Mouse (Mus musculus): ENCODE measurements around the gene Lrrc61. TPM values are rescaled to one million over a fixed set of nuclear protein-coding genes. Genes with fewer than 3 reads are reported as not detected.
A peak's percentile ranks its signal among the peaks of the same experiment; 100 is the strongest.

Gene Lrrc61
- polyA plus RNA-seq, 2 experiments: 6.7 to 17.6 TPM

DNA sequence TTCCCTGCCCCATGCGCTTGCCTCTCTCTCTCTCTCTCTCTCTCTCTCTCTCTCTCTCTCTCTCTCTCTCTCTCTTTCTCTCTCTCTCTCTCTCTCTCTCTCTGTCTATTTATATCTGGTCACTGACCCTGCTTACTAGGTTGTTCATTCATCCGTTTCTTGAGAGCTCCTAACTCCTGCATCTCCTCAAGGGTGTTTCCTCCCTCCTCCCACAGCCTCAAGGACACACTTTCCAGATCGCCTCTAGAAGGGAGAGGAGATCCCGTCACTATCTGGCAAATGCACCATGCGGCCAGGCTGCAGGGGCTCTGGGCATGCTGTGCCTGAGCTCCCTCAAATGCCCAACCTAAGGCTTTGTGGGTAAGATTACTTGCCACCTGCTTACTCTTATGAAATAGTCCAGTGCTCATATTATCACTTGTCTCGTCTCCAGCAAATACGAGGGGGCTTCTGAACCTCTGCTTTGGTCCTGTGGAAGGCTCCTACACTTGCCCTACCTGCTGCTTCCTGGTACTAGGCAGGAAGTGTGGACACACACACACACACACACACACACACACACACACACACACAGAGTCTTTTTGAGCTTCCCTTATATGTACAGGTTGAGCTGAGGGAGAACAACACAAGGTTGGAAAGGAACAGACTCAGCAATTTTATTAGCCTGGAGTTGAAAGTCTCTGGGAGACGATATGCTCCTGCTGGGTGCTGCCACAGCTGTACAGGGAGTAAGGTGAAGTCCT, 14.6 kb downstream of the Lrrc61 start:
- no peak overlapping the region for H3K27ac ChIP-seq (replicated peaks; ENCODE audit: low read depth, low read length)
- peaks cover 10% of the 10 kb centered on the region; the same call in 1 of the 2 replicates for H3K36me3 ChIP-seq (ENCODE audit: control insufficient read depth, insufficient read depth, low read length)
- H3K4me2 ChIP-seq (replicated peaks; ENCODE audit: low read depth, low read length, severe bottlenecking): no peak overlapping the region
- DNase-seq (ENCODE audit: low spot score) (no peak), ATAC-seq (ENCODE audit: low FRiP score, low read depth) (no peak)
- H3K4me1 ChIP-seq (ENCODE audit: control insufficient read depth, insufficient read depth, low read length): peaks cover 22% of the 10 kb centered on the region
- no peaks in the 10 kb centered on the region for H3K27me3 ChIP-seq (ENCODE audit: control insufficient read depth, insufficient read depth, low read length)
- WGBS: 82% methylated on average over 7 of the region's 8 CpGs
- no peak overlapping the region for H3K9ac ChIP-seq (ENCODE audit: low read depth, low read length, severe bottlenecking)
- no peak for TF ChIP-seq POLR2A (IDR thresholded peaks at IDR 0.05; ENCODE audit: borderline replicate concordance, extremely low read depth, insufficient read depth, insufficient read length)
- H3K9me3 ChIP-seq (ENCODE audit: control insufficient read depth, low read length): no peaks in the 10 kb centered on the region
- H3K4me3 ChIP-seq (replicated peaks; ENCODE audit: low read length): no peak overlapping the region

DNA sequence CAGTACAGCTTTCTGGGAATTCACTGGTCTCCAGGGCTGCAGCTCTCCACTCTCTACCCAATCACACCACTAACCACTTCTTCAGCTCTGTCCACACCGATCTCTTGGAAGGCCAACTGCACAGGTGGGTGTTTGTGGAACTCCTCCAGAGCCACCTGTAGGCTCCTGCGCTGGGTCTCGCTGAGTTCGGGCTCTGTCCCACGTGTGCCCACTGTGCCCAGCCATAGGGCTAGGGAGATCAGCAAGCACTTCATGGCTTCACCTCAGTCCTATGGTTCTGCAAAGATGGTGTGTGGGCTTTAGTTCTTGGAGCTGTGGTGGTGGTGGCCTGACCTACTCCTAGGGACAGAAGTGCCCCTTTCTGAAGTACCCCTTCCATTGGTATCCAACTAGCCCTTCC, 17.4 kb downstream of the Lrrc61 start:
- Histone ChIP-seq H3K4me3 (replicated peaks; ENCODE audit: low read length) (no peak overlapping the region), H3K9ac (ENCODE audit: low read depth, low read length, severe bottlenecking) (no peak overlapping the region), H3K9me3 (ENCODE audit: control insufficient read depth, low read length) (no peaks in the 10 kb centered on the region), H3K4me1 (ENCODE audit: control insufficient read depth, insufficient read depth, low read length) (peaks cover 9% of the 10 kb centered on the region), H3K27me3 (ENCODE audit: control insufficient read depth, insufficient read depth, low read length) (no peaks in the 10 kb centered on the region), H3K27ac (replicated peaks; ENCODE audit: low read depth, low read length) (0 out of 2 replicates have a peak overlapping the region, but pooled peaks have one; percentile 43), H3K4me2 (replicated peaks; ENCODE audit: low read depth, low read length, severe bottlenecking) (no peak overlapping the region), H3K36me3 (ENCODE audit: control insufficient read depth, insufficient read depth, low read length) (0 out of 2 replicates have a peak, but pooled peaks cover 2% of the 10 kb centered on the region)
- TF ChIP-seq POLR2A (IDR thresholded peaks at IDR 0.05; ENCODE audit: borderline replicate concordance, extremely low read depth, insufficient read depth, insufficient read length): no peak
- WGBS: 91% methylated on average over 5 of the region's 5 CpGs
- ATAC-seq (ENCODE audit: low FRiP score, low read depth) (no peak), DNase-seq (ENCODE audit: low spot score) (no peak)

DNA sequence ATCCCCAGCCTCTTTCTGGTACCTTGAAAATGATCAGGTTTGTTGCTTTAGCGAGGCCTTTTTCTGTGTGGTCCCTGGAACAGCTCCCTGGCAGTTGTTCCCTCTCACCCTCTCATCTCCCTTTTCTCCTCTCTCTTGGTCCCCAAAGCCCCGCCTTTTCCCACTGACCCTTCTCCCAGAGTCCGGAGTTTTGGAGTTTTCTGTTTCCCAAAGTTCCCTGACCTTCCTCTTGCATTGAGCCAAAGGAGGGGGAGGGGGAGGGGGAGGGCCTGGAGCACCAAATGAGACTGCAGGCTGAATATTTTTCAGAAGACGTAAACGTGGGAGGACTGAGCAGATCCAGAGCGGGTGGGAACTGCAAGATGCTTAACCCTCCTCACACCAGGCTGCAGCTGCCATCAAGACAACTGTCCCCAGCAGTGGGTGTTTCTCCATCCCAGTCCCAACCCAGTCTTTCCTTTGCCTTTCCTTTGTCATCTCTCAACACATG, 18.0 kb downstream of the Lrrc61 start, which contains the start of gene Rarres2:
Gene Rarres2, minus strand, starts transcription at position 218 of the 490 bp plus-strand sequence.
- H3K27ac ChIP-seq (replicated peaks; ENCODE audit: low read depth, low read length): peak within 1 kb of the TSS; percentile 43; the same call in 1 of the 2 replicates
- TF ChIP-seq POLR2A (IDR thresholded peaks at IDR 0.05; ENCODE audit: borderline replicate concordance, extremely low read depth, insufficient read depth, insufficient read length): no peak

DNA sequence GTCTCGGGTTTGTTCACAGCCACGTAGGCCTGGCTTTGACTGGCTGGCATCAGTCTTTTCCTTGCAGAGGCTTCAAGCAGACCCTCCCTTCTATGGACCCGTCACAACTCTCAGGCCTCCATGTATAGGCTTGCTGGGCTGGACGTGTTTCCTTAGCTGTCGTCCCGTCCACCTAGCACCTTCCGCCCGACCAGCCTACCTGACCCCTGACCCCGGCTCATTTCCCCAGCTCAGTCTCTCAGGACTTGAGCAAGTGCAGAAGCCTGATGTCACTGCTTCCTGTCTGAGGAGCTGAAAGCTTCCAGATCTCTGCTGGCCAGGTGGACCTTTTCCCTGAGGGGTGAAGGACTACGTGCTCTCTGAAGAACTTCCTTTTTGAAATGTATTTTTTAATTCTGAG, 18.7 kb downstream of the Lrrc61 start:
- TF ChIP-seq POLR2A (IDR thresholded peaks at IDR 0.05; ENCODE audit: borderline replicate concordance, extremely low read depth, insufficient read depth, insufficient read length): no peak
- H3K4me3 ChIP-seq (replicated peaks; ENCODE audit: low read length): no peak overlapping the region
- no peak overlapping the region for H3K27ac ChIP-seq (replicated peaks; ENCODE audit: low read depth, low read length)
- H3K36me3 ChIP-seq (ENCODE audit: control insufficient read depth, insufficient read depth, low read length): 0 out of 2 replicates have a peak, but pooled peaks cover 2% of the 10 kb centered on the region
- no peak for DNase-seq (ENCODE audit: low spot score)
- H3K27me3 ChIP-seq (ENCODE audit: control insufficient read depth, insufficient read depth, low read length): no peaks in the 10 kb centered on the region
- H3K9me3 ChIP-seq (ENCODE audit: control insufficient read depth, low read length): no peaks in the 10 kb centered on the region
- peaks cover 8% of the 10 kb centered on the region for H3K4me1 ChIP-seq (ENCODE audit: control insufficient read depth, insufficient read depth, low read length)
- H3K4me2 ChIP-seq (replicated peaks; ENCODE audit: low read depth, low read length, severe bottlenecking): no peak overlapping the region
- no peak for ATAC-seq (ENCODE audit: low FRiP score, low read depth)
- H3K9ac ChIP-seq (ENCODE audit: low read depth, low read length, severe bottlenecking): no peak overlapping the region
- 28% methylated on average over 10 of the region's 10 CpGs for WGBS

More for the DNA sequence above, 18.0 kb downstream of the Lrrc61 start, which contains the start of gene Rarres2:
- H3K36me3 ChIP-seq (ENCODE audit: control insufficient read depth, insufficient read depth, low read length): 0 out of 2 replicates have a peak, but pooled peaks cover 2% of the 10 kb centered on the region
- H3K9ac ChIP-seq (ENCODE audit: low read depth, low read length, severe bottlenecking): no peak within 1 kb of the TSS
- WGBS: 14% methylated on average over 6 of the region's 6 CpGs
- ATAC-seq (ENCODE audit: low FRiP score, low read depth) (peak; percentile 58; the same call in 1 of the 2 replicates), DNase-seq (ENCODE audit: low spot score) (peak; percentile 50)
- no peak within 1 kb of the TSS for H3K4me2 ChIP-seq (replicated peaks; ENCODE audit: low read depth, low read length, severe bottlenecking)
- H3K27me3 ChIP-seq (ENCODE audit: control insufficient read depth, insufficient read depth, low read length): no peaks in the 10 kb centered on the region
- no peak within 1 kb of the TSS for H3K4me3 ChIP-seq (replicated peaks; ENCODE audit: low read length)
- peaks cover 9% of the 10 kb centered on the region for H3K4me1 ChIP-seq (ENCODE audit: control insufficient read depth, insufficient read depth, low read length)
- H3K9me3 ChIP-seq (ENCODE audit: control insufficient read depth, low read length): no peaks in the 10 kb centered on the region

DNA sequence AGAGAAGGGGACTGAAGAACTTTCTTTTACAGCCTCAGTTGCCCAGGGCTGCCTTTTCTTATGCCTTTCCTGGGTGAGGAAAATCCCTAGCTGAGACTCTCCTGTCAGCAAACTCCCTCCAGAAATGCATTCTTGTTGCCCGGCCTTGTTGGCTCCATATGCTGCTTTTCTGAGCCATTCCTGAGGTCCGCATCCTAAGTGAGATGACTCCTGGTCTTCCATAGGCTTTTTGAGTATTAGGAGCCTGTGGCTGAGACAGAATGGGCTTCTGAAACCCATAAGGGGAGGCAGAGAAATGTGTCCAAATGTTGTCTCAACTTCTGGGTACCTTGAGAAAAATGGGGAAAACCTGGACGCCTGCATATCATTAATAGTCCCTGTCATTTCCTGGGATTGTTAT, 19.4 kb downstream of the Lrrc61 start:
- H3K36me3 ChIP-seq (ENCODE audit: control insufficient read depth, insufficient read depth, low read length): no peaks in the 10 kb centered on the region
- no peak overlapping the region for H3K4me2 ChIP-seq (replicated peaks; ENCODE audit: low read depth, low read length, severe bottlenecking)
- WGBS: 55% methylated on average over 3 of the region's 3 CpGs
- H3K27me3 ChIP-seq (ENCODE audit: control insufficient read depth, insufficient read depth, low read length): no peaks in the 10 kb centered on the region
- ATAC-seq (ENCODE audit: low FRiP score, low read depth) (no peak), DNase-seq (ENCODE audit: low spot score) (no peak)
- peaks cover 3% of the 10 kb centered on the region for H3K4me1 ChIP-seq (ENCODE audit: control insufficient read depth, insufficient read depth, low read length)
- no peaks in the 10 kb centered on the region for H3K9me3 ChIP-seq (ENCODE audit: control insufficient read depth, low read length)
- no peak overlapping the region for H3K4me3 ChIP-seq (replicated peaks; ENCODE audit: low read length)
- H3K27ac ChIP-seq (replicated peaks; ENCODE audit: low read depth, low read length): no peak overlapping the region
- no peak overlapping the region for H3K9ac ChIP-seq (ENCODE audit: low read depth, low read length, severe bottlenecking)
- TF ChIP-seq POLR2A (IDR thresholded peaks at IDR 0.05; ENCODE audit: borderline replicate concordance, extremely low read depth, insufficient read depth, insufficient read length): no peak

Data from limb, embryonic 14.5 days (tissue).